18 mouse cellular contexts compared by ENCODE assay signal in the genomic region with DNA sequence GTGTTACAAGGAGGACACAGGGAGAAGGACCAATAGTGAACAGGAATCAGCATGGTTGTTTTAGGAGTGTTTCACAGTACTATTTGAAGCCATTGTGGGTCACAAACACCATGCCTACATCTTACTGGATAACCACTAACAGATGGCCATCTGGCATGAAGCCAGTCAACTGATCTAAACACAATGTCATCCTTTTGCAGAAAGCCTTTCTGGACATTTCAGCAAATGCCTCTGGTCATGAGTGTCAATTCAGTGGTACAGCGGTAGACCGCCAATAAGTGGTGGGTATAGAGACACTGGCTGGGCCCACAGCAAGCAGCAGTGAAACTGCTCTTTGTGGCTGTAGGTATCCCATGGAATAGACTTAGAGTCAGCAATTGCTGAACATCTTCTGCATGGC.
DNase-seq lines count a peak whose midpoint lies in the region; ATAC-seq and TF ChIP-seq lines count a peak whose summit lies in the region.
"Had no signal": no experiment of that assay in that cellular context is flagged by ENCODE, and none has a peak within 500 bp of the region (broad histone marks: within the 10 kb centered on the region; RNA-seq: fewer than 3 reads in every experiment).

No protein-coding gene starts in this region.

- no peak for TF ChIP-seq EP300 in stomach, postnatal 0 days (optimal IDR thresholded peaks at IDR 0.05)

- DNase-seq in cerebellum, adult 8-10 months, result no peak
- peak; percentile 11 for DNase-seq in kidney, postnatal 14 days
- no peak for DNase-seq in kidney, adult 11 months
- peak; percentile 14 for DNase-seq in retina, postnatal 1 day
- no peak for DNase-seq in retina, embryonic 14.5 days (ENCODE audit: low spot score)
- DNase-seq in spleen, postnatal 4 days (ENCODE audit: low spot score in 2 of 2), result no peak
- DNase-seq in stomach, postnatal 0 days (ENCODE audit: low spot score), result no peak
- DNase-seq: adrenal gland, adult 8-10 months; gastrocnemius, postnatal 14 days had no signal

- H3K4me3 ChIP-seq in stomach, postnatal 0 days (ENCODE audit: low read depth, low read length), result no peak overlapping the region
- H3K4me3 ChIP-seq: embryonic facial prominence, embryonic 13.5 days; forebrain, embryonic 10.5 days; hindbrain, embryonic 13.5 days; limb, embryonic 13.5 days; midbrain, embryonic 15.5 days had no signal

- no peaks in the 10 kb centered on the region for H3K27me3 ChIP-seq in stomach, postnatal 0 days (ENCODE audit: control insufficient read depth, insufficient read depth, low read length)
- H3K27me3 ChIP-seq: embryonic facial prominence, embryonic 13.5 days; hindbrain, embryonic 13.5 days; limb, embryonic 13.5 days; midbrain, embryonic 15.5 days had no signal

- H3K36me3 ChIP-seq in stomach, postnatal 0 days (ENCODE audit: control insufficient read depth, insufficient read depth, low read length), result no peaks in the 10 kb centered on the region
- H3K36me3 ChIP-seq: embryonic facial prominence, embryonic 13.5 days; forebrain, embryonic 10.5 days; hindbrain, embryonic 13.5 days; limb, embryonic 13.5 days; midbrain, embryonic 15.5 days had no signal

- H3K4me2 ChIP-seq in stomach, postnatal 0 days (replicated peaks; ENCODE audit: low read depth), result no peak overlapping the region
- H3K4me2 ChIP-seq: embryonic facial prominence, embryonic 13.5 days; heart, embryonic 11.5 days; hindbrain, embryonic 13.5 days; limb, embryonic 13.5 days; midbrain, embryonic 15.5 days had no signal

- no peaks in the 10 kb centered on the region for H3K9me3 ChIP-seq in stomach, postnatal 0 days (ENCODE audit: control insufficient read depth, low read length)
- H3K9me3 ChIP-seq: embryonic facial prominence, embryonic 13.5 days; forebrain, embryonic 10.5 days; hindbrain, embryonic 13.5 days; limb, embryonic 13.5 days; midbrain, embryonic 15.5 days had no signal

- H3K27ac ChIP-seq in stomach, postnatal 0 days (replicated peaks), result no peak overlapping the region
- H3K27ac ChIP-seq: embryonic facial prominence, embryonic 13.5 days; forebrain, embryonic 10.5 days; hindbrain, embryonic 13.5 days; kidney, postnatal 0 days; limb, embryonic 13.5 days; midbrain, embryonic 15.5 days had no signal

- ATAC-seq in cerebellum, adult (ENCODE audit: insufficient number of reproducible peaks, low FRiP score, low TSS enrichment), result 0 out of 2 replicates have a peak, but pooled peaks have one; percentile 40
- no peak for ATAC-seq in stomach, postnatal 0 days (ENCODE audit: low FRiP score, low TSS enrichment)
- ATAC-seq: intestine, embryonic 16.5 days; midbrain, embryonic 15.5 days had no signal

- 75% methylated on average over 2 of the region's 2 CpGs for WGBS in stomach, postnatal 0 days

- TF ChIP-seq CTCF in stomach, postnatal 0 days (IDR thresholded peaks at IDR 0.05; ENCODE audit: low read depth), result no peak

- no peak overlapping the region for H3K9ac ChIP-seq in stomach, postnatal 0 days (ENCODE audit: low read length)
- H3K9ac ChIP-seq: embryonic facial prominence, embryonic 13.5 days; hindbrain, embryonic 13.5 days; limb, embryonic 13.5 days; midbrain, embryonic 15.5 days had no signal

- H3K4me1 ChIP-seq in stomach, postnatal 0 days (replicated peaks; ENCODE audit: control insufficient read depth, insufficient read depth), result no peaks in the 10 kb centered on the region
- H3K4me1 ChIP-seq: hindbrain, embryonic 13.5 days; midbrain, embryonic 15.5 days had no signal

Comparison
In these comparisons a context has a peak if more than half of its experiments do, and no peak if none do; other contexts are left out.
1. DNase-seq: peak in kidney, postnatal 14 days (single experiment) and retina, postnatal 1 day (single experiment); none in cerebellum, adult 8-10 months (single experiment), kidney, adult 11 months (single experiment), retina, embryonic 14.5 days (single experiment), spleen, postnatal 4 days (0 of 2) and stomach, postnatal 0 days (single experiment).